Mouse (Mus musculus) layer of hippocampus, adult 9-10 months (tissue): Measurements from ENCODE around the gene Unc13c.
A peak's percentile ranks its signal among the peaks of the same experiment; 100 is the strongest.

Experiments used
- DNase-seq: peaks from one replicate; pipeline ENCODE4 v3.0.0; 2022; ENCODE audit warnings: low spot score

Gene Unc13c

GRCm38 (mm10) chr9:73882393-73882919 lies 86.3 kb downstream of the Unc13c start:
- DNase-seq: no peak

DNA sequence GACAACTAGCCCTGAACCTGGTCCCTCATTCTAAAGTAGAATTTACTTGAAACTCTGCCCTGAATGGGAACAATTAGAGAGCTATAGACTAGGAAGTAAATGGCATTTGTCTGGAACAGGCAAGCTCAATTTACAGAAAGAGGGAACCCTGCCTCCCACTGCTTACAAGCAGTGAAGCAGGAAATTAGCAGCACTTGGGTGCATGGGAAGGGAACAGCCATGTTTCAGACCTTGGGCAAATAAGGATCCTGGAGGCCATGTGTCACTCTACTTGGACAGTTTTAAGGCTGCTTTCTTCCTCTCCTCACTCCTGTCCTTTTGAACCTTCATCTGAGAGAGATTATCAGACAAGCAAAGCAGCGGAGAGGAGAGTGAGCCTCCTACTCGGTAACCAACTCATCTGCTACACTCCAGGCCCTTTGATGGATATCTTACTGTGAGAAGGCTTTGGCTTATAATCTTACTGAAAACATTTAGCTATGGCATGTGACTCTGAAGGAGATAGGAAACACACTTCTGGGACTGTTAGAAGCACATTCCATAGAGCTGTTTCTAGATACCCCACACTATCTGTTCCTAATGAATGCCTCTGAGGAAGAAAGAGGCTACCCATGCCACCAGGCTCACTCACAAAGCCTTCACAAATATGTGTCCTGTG lies 101.2 kb downstream of the Unc13c start:
- DNase-seq: no peak

DNA sequence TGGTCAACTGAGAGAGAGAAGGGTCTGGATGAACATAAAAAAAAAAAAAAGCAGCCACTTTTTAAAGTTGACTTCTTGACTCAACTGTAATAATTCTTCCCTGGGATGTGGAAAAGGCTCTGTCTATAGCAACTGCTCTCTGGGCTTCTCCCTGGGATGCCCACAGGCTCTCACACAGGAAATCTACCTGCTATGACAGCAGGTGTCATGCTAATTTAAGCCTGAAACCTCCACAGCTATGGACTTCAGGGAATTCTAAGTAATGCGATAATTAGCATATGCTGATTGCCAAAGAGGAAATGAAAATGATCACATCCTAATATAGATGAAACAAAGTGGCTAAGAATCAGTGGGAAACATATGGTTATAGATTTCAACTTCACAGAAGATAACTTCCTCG lies 102.1 kb downstream of the Unc13c start:
- DNase-seq: no peak

DNA sequence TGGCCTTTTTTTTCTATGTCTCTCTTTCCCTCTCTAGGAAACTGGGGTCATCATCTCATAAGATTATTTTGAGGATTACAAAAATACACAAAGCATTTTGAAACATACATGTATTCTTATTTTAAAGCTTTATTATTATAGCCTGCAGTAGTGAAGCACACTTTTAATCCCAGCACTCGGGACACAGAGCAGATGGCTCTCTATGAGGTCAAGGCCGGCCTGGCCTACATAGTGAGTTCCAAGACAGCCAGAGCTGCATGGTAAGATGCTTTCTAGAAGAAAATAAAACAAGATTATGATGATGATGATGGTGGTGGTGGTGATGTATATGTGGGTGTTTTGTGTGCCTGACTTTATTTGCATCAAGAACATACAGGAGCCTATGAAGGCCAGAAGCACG lies 109.3 kb downstream of the Unc13c start:
- no peak for DNase-seq

- DNase-seq: no peak
Observed at GRCm38 (mm10) chr9:73854281-73854680, 114.5 kb downstream of the Unc13c start.

- DNase-seq: no peak
Observed at GRCm38 (mm10) chr9:73806681-73807080, 162.1 kb downstream of the Unc13c start.

- no peak for DNase-seq
Observed at GRCm38 (mm10) chr9:73774616-73775015, 194.2 kb downstream of the Unc13c start.

GRCm38 (mm10) chr9:73755185-73755584 lies 213.6 kb downstream of the Unc13c start:
- DNase-seq: no peak

DNA sequence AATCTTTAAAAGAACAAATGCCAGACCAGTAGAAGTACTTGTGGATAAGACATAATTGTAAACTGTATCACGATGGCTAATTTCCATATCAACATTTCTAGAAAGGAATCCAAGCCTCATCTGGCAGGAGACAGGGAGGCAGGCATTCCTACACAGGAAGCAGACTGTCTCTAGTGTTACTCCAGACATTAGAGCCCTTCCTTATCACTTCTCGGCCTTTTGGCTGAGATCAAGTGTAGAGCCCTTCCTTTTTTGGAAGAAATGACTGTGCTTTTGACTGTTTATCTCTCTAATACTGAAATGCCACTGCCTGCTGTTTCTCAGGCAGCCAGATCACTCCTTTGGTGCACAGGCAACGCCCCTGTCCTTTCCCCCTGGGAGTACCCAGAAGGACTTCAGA lies 215.3 kb downstream of the Unc13c start:
- no peak for DNase-seq

GRCm38 (mm10) chr9:73751344-73751743 lies 217.4 kb downstream of the Unc13c start:
- DNase-seq: peak; percentile 1

- DNase-seq: no peak
Observed at GRCm38 (mm10) chr9:73734446-73734845, 234.3 kb downstream of the Unc13c start.

- DNase-seq: no peak
Observed at GRCm38 (mm10) chr9:73725717-73726662, 242.8 kb downstream of the Unc13c start.

DNA sequence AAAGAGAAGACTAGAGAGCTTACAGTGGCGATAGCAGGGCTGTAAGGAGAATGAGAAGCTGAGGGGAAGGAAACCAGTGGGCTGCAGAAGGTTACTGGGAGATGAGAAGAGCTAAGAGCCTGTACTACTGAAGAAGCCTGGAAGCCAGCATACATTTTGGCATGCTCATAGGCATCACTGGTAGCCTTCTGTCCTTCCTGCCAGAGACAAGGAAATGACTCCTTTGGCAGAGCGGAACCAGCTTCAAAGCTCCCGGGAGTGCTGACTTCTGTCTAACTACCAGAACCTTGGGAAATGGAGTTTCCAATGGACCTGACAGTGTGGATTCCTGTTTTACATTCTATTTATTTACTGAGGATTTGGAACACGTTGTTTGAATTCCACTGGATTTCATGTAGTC lies 244.0 kb downstream of the Unc13c start:
- DNase-seq: no peak

DNA sequence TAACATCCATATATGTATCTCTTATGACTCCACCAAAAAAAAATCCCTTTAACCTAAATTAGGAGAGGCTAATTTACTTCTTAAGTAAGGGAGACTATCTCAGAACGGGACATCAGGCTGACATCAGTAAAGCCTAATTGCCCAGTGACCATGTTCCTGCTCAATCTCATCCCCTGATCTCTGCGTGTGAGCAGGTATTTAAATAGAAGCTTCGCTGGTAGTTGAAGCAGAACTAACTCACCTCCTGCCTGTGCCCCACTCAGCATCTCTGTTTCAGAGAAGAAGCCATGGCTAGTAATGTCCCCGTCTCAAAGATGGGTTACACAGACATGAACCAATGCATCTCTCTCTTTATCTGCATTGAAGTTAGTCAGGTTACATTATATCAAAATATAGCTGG lies 255.3 kb downstream of the Unc13c start:
- DNase-seq: no peak

GRCm38 (mm10) chr9:73697103-73697502 lies 271.7 kb downstream of the Unc13c start:
- DNase-seq: no peak

DNA sequence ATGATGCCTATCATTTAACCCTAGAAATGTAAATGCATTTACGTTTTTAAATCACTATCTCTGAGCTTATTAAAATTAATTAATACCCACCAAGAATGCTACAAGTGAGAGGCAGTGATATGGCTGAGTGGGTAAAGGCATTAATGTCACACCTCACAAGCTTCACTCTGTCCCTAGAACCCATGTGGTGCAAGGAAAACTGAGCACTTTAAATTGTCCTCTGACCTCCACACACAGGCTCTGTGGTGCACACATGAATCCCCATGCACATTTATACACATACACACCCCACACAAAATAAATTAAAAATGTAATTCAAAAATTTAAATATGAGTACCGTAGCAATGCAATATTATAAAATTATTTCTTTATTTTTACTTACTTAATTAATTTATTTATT lies 287.2 kb downstream of the Unc13c start:
- no peak for DNase-seq

DNA sequence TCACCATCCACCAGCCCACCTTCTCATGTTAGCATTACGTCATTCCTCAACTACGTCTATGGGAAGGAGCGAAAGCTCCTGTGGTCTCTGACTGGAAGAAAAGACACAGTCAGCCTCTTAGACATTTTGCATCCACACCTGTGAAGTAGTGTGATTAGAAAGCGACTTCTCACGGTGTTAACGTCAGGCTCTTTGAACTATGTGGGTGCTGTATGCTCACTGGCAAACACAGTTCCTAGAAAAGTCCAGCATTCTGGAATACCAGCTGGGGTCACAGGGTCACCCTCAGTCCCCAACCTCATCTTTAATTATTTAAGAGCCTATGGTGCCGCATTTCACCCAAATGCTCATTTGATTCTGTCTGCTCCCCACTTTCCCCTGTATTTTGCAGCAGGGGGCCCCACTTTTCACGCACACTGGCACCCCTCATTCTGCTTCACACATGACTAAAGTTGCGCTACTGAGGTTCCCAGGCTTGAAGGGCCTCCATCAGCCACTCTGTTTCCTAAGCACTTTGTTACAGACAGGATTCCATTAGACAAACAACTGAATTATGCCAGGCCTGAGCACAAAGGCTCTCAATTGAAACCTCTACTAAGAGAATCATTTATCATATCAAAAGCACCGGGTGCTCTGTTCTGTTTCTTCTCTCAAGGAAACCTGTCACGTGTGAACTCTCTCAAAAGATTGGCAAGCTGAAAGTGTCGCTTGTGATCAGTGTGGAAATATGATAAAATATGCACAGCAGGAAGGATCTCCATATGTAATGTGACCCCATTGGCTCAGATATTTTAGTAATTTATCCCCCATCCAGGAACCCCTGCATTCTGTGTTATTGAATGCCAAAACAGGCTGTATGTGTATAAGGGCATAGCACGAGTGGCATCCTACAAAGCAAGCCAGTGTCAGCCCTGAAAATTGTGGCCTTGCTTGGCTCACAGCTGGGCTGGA lies 287.9 kb downstream of the Unc13c start:
- DNase-seq: no peak

DNA sequence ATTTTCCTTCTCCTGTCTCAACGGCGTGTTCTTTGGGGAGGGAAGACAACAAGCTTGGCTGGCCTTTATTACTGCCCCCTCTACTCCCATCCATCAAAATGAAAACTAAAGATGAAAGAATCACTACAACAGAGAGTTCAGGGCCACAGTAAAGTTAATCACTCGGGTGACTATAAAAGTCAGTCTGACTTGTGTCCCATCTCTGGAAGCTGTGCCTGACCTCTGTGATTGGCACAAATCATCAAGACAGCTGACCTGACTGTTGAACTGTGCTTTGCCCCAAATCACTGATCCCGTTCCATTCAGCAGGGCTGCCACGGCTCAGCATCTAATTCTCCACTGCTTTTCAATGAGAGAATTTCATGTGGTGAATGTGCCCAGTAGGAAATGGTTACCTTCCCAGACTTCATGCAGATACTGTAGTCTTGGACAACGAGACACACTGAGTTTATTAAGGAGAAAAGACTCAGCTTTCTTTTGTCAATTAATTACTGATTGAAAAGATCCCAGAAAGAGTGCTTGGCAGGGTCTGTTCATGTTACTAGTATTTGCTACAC lies 297.0 kb downstream of the Unc13c start:
- DNase-seq: no peak

- no peak for DNase-seq
Observed at GRCm38 (mm10) chr9:73670040-73670439, 298.7 kb downstream of the Unc13c start.

DNA sequence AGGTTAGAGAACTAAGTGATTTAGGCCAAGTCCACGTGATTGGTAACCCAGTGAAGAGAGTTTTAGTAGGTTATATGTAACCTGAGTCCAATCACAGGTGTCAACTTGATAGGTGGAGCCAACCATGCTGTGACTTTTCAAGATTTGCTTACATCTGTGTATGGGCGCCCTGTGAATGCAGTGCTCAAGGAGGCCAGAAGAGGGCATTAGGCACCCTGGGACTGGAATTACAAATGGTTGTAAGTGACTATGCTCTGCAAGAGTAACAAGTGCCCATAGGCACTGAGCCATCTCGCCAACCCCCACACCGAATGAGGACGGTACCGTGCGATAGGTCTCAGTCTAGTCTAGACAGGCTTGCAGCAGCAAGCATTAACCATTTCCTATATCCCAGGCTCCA lies 305.9 kb downstream of the Unc13c start:
- no peak for DNase-seq

- no peak for DNase-seq
Observed at GRCm38 (mm10) chr9:73649088-73649487, 319.7 kb downstream of the Unc13c start.

- no peak for DNase-seq
Observed at GRCm38 (mm10) chr9:73638119-73638518, 330.6 kb downstream of the Unc13c start.
